Mouse (Mus musculus) liver, postnatal 0 days (tissue): ENCODE data around the gene Slc41a3. TPM values are rescaled to one million over a fixed set of nuclear protein-coding genes. Genes with fewer than 3 reads are reported as not detected.
A peak's percentile ranks its signal among the peaks of the same experiment; 100 is the strongest.
"Not testable (repeated sequence)": the region's sequence is repeated elsewhere in the genome, so short reads cannot be mapped to it uniquely, and the experiment has no call there.

Experiments used
- ATAC-seq: fragments of 200-750 bp; cut with Nextera tagmentation; 2 replicates; pipeline ENCODE4 v1.8.0; 2017; ENCODE audit warnings: mild to moderate bottlenecking, moderate library complexity
- DNase-seq: peaks from one replicate; pipeline ENCODE4 v3.0.0-alpha.2; 2016
- H3K27ac ChIP-seq: fragments of 300-500 bp; sonication (generic); 2 replicates; pipeline ENCODE4 v1.5.1; 2014; ENCODE audit warnings: antibody characterized with exemption, moderate library complexity, mild to moderate bottlenecking, low read depth
- H3K27me3 ChIP-seq: fragments of 300-500 bp; sonication (generic); 2 replicates; pipeline ENCODE4 v1.6.1; 2014; ENCODE audit warnings: low read length, control low read depth, mixed read lengths; ENCODE audit not compliant: insufficient read depth
- H3K36me3 ChIP-seq: fragments of 300-500 bp; sonication (generic); replicated peaks from 2 replicates; pipeline ENCODE4 v1.6.1; 2014; ENCODE audit warnings: mild to moderate bottlenecking, control low read depth, low read length, moderate library complexity, mixed read lengths; ENCODE audit not compliant: insufficient read depth
- H3K4me1 ChIP-seq: fragments of 300-500 bp; sonication (generic); 2 replicates; pipeline ENCODE4 v1.6.1; 2014; ENCODE audit warnings: antibody characterized with exemption, mild to moderate bottlenecking, control low read depth; ENCODE audit not compliant: insufficient read depth
- H3K4me2 ChIP-seq: fragments of 300-500 bp; sonication (generic); 2 replicates; pipeline ENCODE4 v1.6.1; 2014; ENCODE audit warnings: low read depth, mild to moderate bottlenecking, low read length, moderate library complexity, mixed read lengths
- H3K4me3 ChIP-seq: fragments of 300-500 bp; sonication (generic); 2 replicates; pipeline ENCODE4 v1.5.1; 2014; ENCODE audit warnings: low read depth, low read length
- H3K9ac ChIP-seq: fragments of 300-500 bp; sonication (generic); replicated peaks from 2 replicates; pipeline ENCODE4 v1.6.1; 2014; ENCODE audit warnings: mild to moderate bottlenecking, moderate library complexity
- H3K9me3 ChIP-seq: fragments of 300-500 bp; sonication (generic); 2 replicates; pipeline ENCODE4 v1.6.1; 2016; ENCODE audit warnings: mild to moderate bottlenecking, control low read depth, low read length, mixed read lengths
- CTCF ChIP-seq: sonication (generic); IDR thresholded peaks from 2 replicates; pipeline ENCODE4 v1.5.1; 2016; ENCODE audit warnings: antibody characterized with exemption, low read depth
- EP300 ChIP-seq: IDR thresholded peaks from 2 replicates; pipeline ENCODE4 v1.6.1; 2016; ENCODE audit warnings: antibody characterized with exemption, low read depth, mild to moderate bottlenecking
- WGBS: fragments of 180-500 bp; shearing (Covaris S2); extraction: QIAGEN DNeasy Blood & Tissue Kit; methylation state at CpG from one replicate; pipeline ENCODE4 v1.1.7; 2014; ENCODE audit not compliant: insufficient replicate concordance; 5-methylcytosine and 5-hydroxymethylcytosine counted together
- polyA plus RNA-seq: library from polyadenylated mRNA; unstranded; fragments of >200 nt; fragmentation: Nextera tagmentation; extraction: Ambion mirVana; gene quantifications from 2 replicates; pipeline ENCODE4 v1.2.1, GENCODE M21; 2015

The Slc41a3 gene
- polyA plus RNA-seq, 1 experiment from 2014 or later = 23.4 TPM

- Histone ChIP-seq H3K4me3 (no peak overlapping the region), H3K27ac (no peak overlapping the region), H3K9me3 (no peaks in the 10 kb centered on the region), H3K4me2 (no peak overlapping the region), H3K9ac (no peak overlapping the region), H3K4me1 (no peaks in the 10 kb centered on the region), H3K27me3 (no peaks in the 10 kb centered on the region), H3K36me3 (no peaks in the 10 kb centered on the region)
- WGBS = 52% methylated on average over 2 of the region's 2 CpGs
- 0 out of 2 replicates have a peak, but pooled peaks have one; percentile 35 for ATAC-seq
- peak; percentile 67 for DNase-seq
- TF ChIP-seq EP300 = no peak
- TF ChIP-seq CTCF = peak; percentile 85
Measured at GRCm38 (mm10) chr6:90653736-90654135, 49.2 kb downstream of the Slc41a3 start.

GRCm38 (mm10) chr6:90656344-90656850, 51.9 kb downstream of the Slc41a3 start:
- not testable (repeated sequence) for H3K27me3 ChIP-seq, H3K9ac ChIP-seq, H3K4me1 ChIP-seq, H3K36me3 ChIP-seq, H3K4me3 ChIP-seq, ATAC-seq, DNase-seq, H3K9me3 ChIP-seq, H3K4me2 ChIP-seq, H3K27ac ChIP-seq
- TF ChIP-seq CTCF = peak; percentile 49
- WGBS = 67% methylated on average over 2 of the region's 2 CpGs

GRCm38 (mm10) chr6:90659913-90660312, 55.4 kb downstream of the Slc41a3 start:
- 47% methylated on average over 2 of the region's 2 CpGs for WGBS
- no peak overlapping the region for H3K4me2 ChIP-seq
- H3K4me3 ChIP-seq = no peak overlapping the region
- TF ChIP-seq EP300 = no peak
- TF ChIP-seq CTCF = no peak
- no peak for DNase-seq
- no peak for ATAC-seq
- no peaks in the 10 kb centered on the region for H3K4me1 ChIP-seq
- no peaks in the 10 kb centered on the region for H3K27me3 ChIP-seq
- no peaks in the 10 kb centered on the region for H3K9me3 ChIP-seq
- H3K9ac ChIP-seq = no peak overlapping the region
- no peak overlapping the region for H3K27ac ChIP-seq
- H3K36me3 ChIP-seq = peaks cover 13% of the 10 kb centered on the region

GRCm38 (mm10) chr6:90660398-90661028, 56.0 kb downstream of the Slc41a3 start:
- Histone ChIP-seq H3K9me3 (no peaks in the 10 kb centered on the region), H3K27me3 (no peaks in the 10 kb centered on the region), H3K4me1 (no peaks in the 10 kb centered on the region), H3K4me3 (no peak overlapping the region), H3K4me2 (no peak overlapping the region), H3K36me3 (peaks cover 18% of the 10 kb centered on the region), H3K27ac (0 out of 2 replicates have a peak overlapping the region, but pooled peaks have one; percentile 2), H3K9ac (no peak overlapping the region)
- DNase-seq (no peak), ATAC-seq (no peak)
- WGBS = 76% methylated on average over 20 of the region's 20 CpGs
- TF ChIP-seq CTCF (no peak), EP300 (no peak)

- no peaks in the 10 kb centered on the region for H3K27me3 ChIP-seq
- no peak overlapping the region for H3K4me2 ChIP-seq
- TF ChIP-seq EP300 (no peak), CTCF (no peak)
- peak; percentile 52 for DNase-seq
- H3K9me3 ChIP-seq = no peaks in the 10 kb centered on the region
- H3K4me3 ChIP-seq = no peak overlapping the region
- H3K27ac ChIP-seq = no peak overlapping the region
- WGBS = 79% methylated on average over 11 of the region's 11 CpGs
- ATAC-seq = peak; percentile 57
- H3K9ac ChIP-seq = no peak overlapping the region
- peaks cover 23% of the 10 kb centered on the region for H3K36me3 ChIP-seq
- no peaks in the 10 kb centered on the region for H3K4me1 ChIP-seq
Measured at GRCm38 (mm10) chr6:90661029-90661399, 56.5 kb downstream of the Slc41a3 start.

- no peak overlapping the region for H3K4me2 ChIP-seq
- peaks cover 31% of the 10 kb centered on the region for H3K36me3 ChIP-seq
- no peaks in the 10 kb centered on the region for H3K9me3 ChIP-seq
- H3K27ac ChIP-seq = no peak overlapping the region
- 90% methylated on average over 5 of the region's 5 CpGs for WGBS
- ATAC-seq (no peak), DNase-seq (no peak)
- H3K9ac ChIP-seq = no peak overlapping the region
- no peaks in the 10 kb centered on the region for H3K27me3 ChIP-seq
- H3K4me1 ChIP-seq = no peaks in the 10 kb centered on the region
- TF ChIP-seq CTCF = no peak
- TF ChIP-seq EP300 = no peak
- no peak overlapping the region for H3K4me3 ChIP-seq
Measured at GRCm38 (mm10) chr6:90662148-90662547, 57.6 kb downstream of the Slc41a3 start.

- H3K27me3 ChIP-seq = no peaks in the 10 kb centered on the region
- peaks cover 47% of the 10 kb centered on the region for H3K36me3 ChIP-seq
- DNase-seq = no peak
- H3K4me3 ChIP-seq = no peak overlapping the region
- 76% methylated on average over 11 of the region's 11 CpGs for WGBS
- H3K4me1 ChIP-seq = no peaks in the 10 kb centered on the region
- H3K4me2 ChIP-seq = no peak overlapping the region
- no peak; the same call in 1 of the 2 replicates for ATAC-seq
- no peak for TF ChIP-seq CTCF
- TF ChIP-seq EP300 = no peak
- H3K9ac ChIP-seq = no peak overlapping the region
- no peaks in the 10 kb centered on the region for H3K9me3 ChIP-seq
- no peak overlapping the region for H3K27ac ChIP-seq
Measured at GRCm38 (mm10) chr6:90663736-90664135, 59.2 kb downstream of the Slc41a3 start.
